Comparison of ENCODE assay signal across 22 mouse cellular contexts in the genomic region with DNA sequence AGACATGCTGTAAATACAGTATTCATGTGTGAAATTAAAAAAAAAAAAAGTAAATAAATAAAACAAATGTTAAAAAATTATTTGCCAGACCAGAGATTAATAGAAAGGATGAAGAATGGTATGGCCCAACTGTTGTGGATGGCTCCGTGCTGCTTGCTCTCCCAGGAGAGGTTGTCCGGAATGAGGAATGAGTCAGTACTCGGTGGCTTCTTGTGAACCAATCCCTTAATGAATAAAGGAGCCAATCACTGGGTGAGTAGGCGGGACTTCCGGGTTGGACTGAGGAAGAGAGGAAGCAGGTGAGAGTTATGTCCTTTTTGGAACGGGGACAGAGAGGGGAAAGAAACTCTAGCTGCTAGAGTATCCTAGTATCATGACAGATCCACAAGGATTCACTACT.
"Had no signal": no experiment of that assay in that cellular context is flagged by ENCODE, and none has a peak within 500 bp of the region (broad histone marks: within the 10 kb centered on the region; RNA-seq: fewer than 3 reads in every experiment).

No protein-coding gene starts in this region.

- ATAC-seq: liver, embryonic 12.5 days had no signal

- H3K27ac ChIP-seq: kidney, postnatal 0 days; layer of hippocampus, adult 2 months; limb, embryonic 10.5 days; limb, embryonic 13.5 days; liver, embryonic 12.5 days; liver, embryonic 15.5 days; lung, embryonic 15.5 days; midbrain, embryonic 10.5 days; neural tube, embryonic 12.5 days; neural tube, embryonic 15.5 days had no signal

- H3K4me3 ChIP-seq: layer of hippocampus, adult 2 months; limb, embryonic 10.5 days; limb, embryonic 13.5 days; liver, embryonic 12.5 days; liver, embryonic 15.5 days; lung, embryonic 15.5 days; megakaryocyte, embryonic 14.5 days; midbrain, embryonic 10.5 days; neural tube, embryonic 12.5 days; neural tube, embryonic 15.5 days had no signal

- H3K4me1 ChIP-seq: limb, embryonic 10.5 days; limb, embryonic 13.5 days; liver, embryonic 12.5 days; liver, embryonic 15.5 days; lung, embryonic 15.5 days; megakaryocyte, embryonic 14.5 days; midbrain, embryonic 10.5 days; neural tube, embryonic 12.5 days; neural tube, embryonic 15.5 days had no signal

- H3K9ac ChIP-seq: limb, embryonic 13.5 days; liver, embryonic 12.5 days; liver, embryonic 15.5 days; lung, embryonic 15.5 days; neural tube, embryonic 12.5 days; neural tube, embryonic 15.5 days had no signal

- H3K36me3 ChIP-seq: limb, embryonic 10.5 days; limb, embryonic 13.5 days; liver, embryonic 12.5 days; liver, embryonic 15.5 days; lung, embryonic 15.5 days; midbrain, embryonic 10.5 days; neural tube, embryonic 12.5 days; neural tube, embryonic 15.5 days had no signal

- H3K4me2 ChIP-seq: limb, embryonic 13.5 days; liver, embryonic 12.5 days; liver, embryonic 15.5 days; lung, embryonic 15.5 days; neural tube, embryonic 12.5 days; neural tube, embryonic 15.5 days had no signal

- H3K27me3 ChIP-seq: limb, embryonic 13.5 days; liver, embryonic 12.5 days; liver, embryonic 15.5 days; lung, embryonic 15.5 days; megakaryocyte, embryonic 14.5 days; neural tube, embryonic 12.5 days; neural tube, embryonic 15.5 days had no signal

- H3K9me3 ChIP-seq: limb, embryonic 10.5 days; limb, embryonic 13.5 days; liver, embryonic 12.5 days; liver, embryonic 15.5 days; lung, embryonic 15.5 days; midbrain, embryonic 10.5 days; neural tube, embryonic 12.5 days; neural tube, embryonic 15.5 days had no signal

- DNase-seq: kidney, postnatal 25 days; layer of hippocampus, adult 9-11 months; liver; lung, adult 18-20 months; lung, postnatal 10 days; lung, postnatal 36 days; midbrain, embryonic 14.5 days; right cerebral cortex, postnatal 25 days; spleen, adult 18-20 months; thymus, adult 18-20 months; thymus, postnatal 36 days had no signal
